Comparison of ENCODE assay signal across 11 mouse cellular contexts in genomic region chr5:125737105-125737504, GRCm38 (mm10).
"Had no signal": no experiment of that assay in that cellular context is flagged by ENCODE, and none has a peak within 500 bp of the region (broad histone marks: within the 10 kb centered on the region; RNA-seq: fewer than 3 reads in every experiment).

No protein-coding gene starts in this region.

- H3K27ac ChIP-seq: kidney, embryonic 15.5 days; limb, embryonic 13.5 days; liver, embryonic 14.5 days; midbrain, embryonic 15.5 days had no signal

- H3K4me2 ChIP-seq: kidney, embryonic 15.5 days; limb, embryonic 13.5 days; midbrain, embryonic 15.5 days had no signal

- H3K27me3 ChIP-seq: kidney, embryonic 15.5 days; limb, embryonic 13.5 days; midbrain, embryonic 15.5 days had no signal

- ATAC-seq: midbrain, embryonic 15.5 days had no signal

- H3K4me3 ChIP-seq: kidney, embryonic 15.5 days; limb, embryonic 13.5 days; midbrain, embryonic 15.5 days had no signal

- H3K9me3 ChIP-seq: kidney, embryonic 15.5 days; midbrain, embryonic 15.5 days had no signal

- DNase-seq: kidney, adult 2 months; kidney, postnatal 14 days; left cerebral cortex, postnatal 4 days; lung, postnatal 4 days; right cerebral cortex, postnatal 4 days; spleen, adult 18-20 months; thymus, postnatal 36 days had no signal

- H3K9ac ChIP-seq: kidney, embryonic 15.5 days; limb, embryonic 13.5 days; liver, embryonic 14.5 days; midbrain, embryonic 15.5 days had no signal

- H3K36me3 ChIP-seq: kidney, embryonic 15.5 days; limb, embryonic 13.5 days; midbrain, embryonic 15.5 days had no signal

- H3K4me1 ChIP-seq: kidney, embryonic 15.5 days; limb, embryonic 13.5 days; midbrain, embryonic 15.5 days had no signal
